Mouse (Mus musculus) lung, embryonic 14.5 days (tissue): ENCODE data around the gene Olfr615. TPM values are rescaled to one million over a fixed set of nuclear protein-coding genes. Genes with fewer than 3 reads are reported as not detected.

ENCODE experiments used
- ATAC-seq: fragments of 200-750 bp; cut with Nextera tagmentation; 2 replicates; pipeline ENCODE4 v1.8.0; 2017; ENCODE audit warnings: mild to moderate bottlenecking, moderate TSS enrichment, moderate library complexity; ENCODE audit not compliant: insufficient read depth
- DNase-seq: peaks from one replicate; pipeline ENCODE4 v3.0.0-alpha.2; 2015
- H3K27ac ChIP-seq: fragments of 300-500 bp; sonication (generic); 2 replicates; pipeline ENCODE4 v1.5.1; 2014; ENCODE audit warnings: low read depth, mild to moderate bottlenecking, moderate library complexity
- H3K27me3 ChIP-seq: fragments of 300-500 bp; sonication (generic); 2 replicates; pipeline ENCODE4 v1.6.1; 2014; ENCODE audit warnings: low read length, control low read depth; ENCODE audit not compliant: insufficient read depth
- H3K36me3 ChIP-seq: fragments of 300-500 bp; sonication (generic); 2 replicates; pipeline ENCODE4 v1.6.1; 2014; ENCODE audit warnings: control low read depth; ENCODE audit not compliant: insufficient read depth
- H3K4me1 ChIP-seq: fragments of 300-500 bp; sonication (generic); 2 replicates; pipeline ENCODE4 v1.6.1; 2014; ENCODE audit warnings: antibody characterized with exemption, control low read depth; ENCODE audit not compliant: insufficient read depth
- H3K4me2 ChIP-seq: fragments of 300-500 bp; sonication (generic); 2 replicates; pipeline ENCODE4 v1.6.1; 2014; ENCODE audit warnings: mild to moderate bottlenecking
- H3K4me3 ChIP-seq: fragments of 300-500 bp; sonication (generic); 2 replicates; pipeline ENCODE4 v1.5.1; 2014; ENCODE audit warnings: low read depth, low read length
- H3K9ac ChIP-seq: fragments of 300-500 bp; sonication (generic); 2 replicates; pipeline ENCODE4 v1.6.1; 2014
- H3K9me3 ChIP-seq: fragments of 300-500 bp; sonication (generic); 2 replicates; pipeline ENCODE4 v1.6.1; 2016; ENCODE audit warnings: low read depth, low read length, control low read depth
- CTCF ChIP-seq: IDR thresholded peaks from 2 replicates; pipeline ENCODE4 v1.5.1; 2016; ENCODE audit warnings: antibody characterized with exemption, low read depth
- WGBS: fragments of 180-500 bp; shearing (Covaris S2); extraction: QIAGEN DNeasy Blood & Tissue Kit; methylation state at CpG from one replicate; pipeline ENCODE4 v1.1.7; 2014; 5-methylcytosine and 5-hydroxymethylcytosine counted together
- microRNA-seq: library from miRNA; unstranded; fragments of <30 nt; microRNA quantifications from one replicate; pipeline ENCODE4, GENCODE M21; 2016; ENCODE audit warnings: borderline number of aligned reads
- polyA plus RNA-seq: library from polyadenylated mRNA; unstranded; fragments of >200 nt; fragmentation: Nextera tagmentation; extraction: Ambion mirVana; gene quantifications from 2 replicates; pipeline ENCODE4 v1.2.1, GENCODE M21; 2014

Olfr615 gene
- polyA plus RNA-seq, 1 experiment from 2014 or later, result not detected

DNA sequence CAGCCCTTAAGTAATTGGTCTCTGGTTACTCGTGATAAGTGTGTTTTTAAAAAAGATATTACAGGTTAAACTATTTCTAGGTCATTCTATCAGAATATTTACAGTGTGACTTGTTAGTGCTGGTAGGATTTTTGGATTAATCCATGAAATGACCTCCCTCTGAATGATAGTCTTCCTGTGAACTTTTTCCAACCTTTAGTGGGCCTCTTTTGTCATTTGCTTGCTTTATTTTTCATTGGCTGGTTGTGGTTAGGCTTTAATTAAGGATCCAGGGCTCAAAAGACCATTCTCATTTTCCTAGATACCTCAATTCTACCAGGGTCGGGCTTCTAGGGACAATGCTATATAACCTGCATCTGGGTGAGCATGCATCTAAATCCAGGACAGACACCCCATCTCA, 33.9 kb downstream of the Olfr615 start, which contains the start of gene Olfr618:
Gene Olfr618 (plus strand): TSS at position 301 of the 400 bp plus-strand sequence.
- TF ChIP-seq CTCF, result no peak
- DNase-seq, result no peak
- no peak within 1 kb of the TSS for H3K4me2 ChIP-seq
- no peak within 1 kb of the TSS for H3K9ac ChIP-seq
- ATAC-seq, result no peak
- H3K27me3 ChIP-seq, result no peaks in the 10 kb centered on the region
- H3K27ac ChIP-seq, result no peak within 1 kb of the TSS
- 52% methylated on average over 2 of the region's 2 CpGs for WGBS
- H3K9me3 ChIP-seq, result no peaks in the 10 kb centered on the region
- H3K4me1 ChIP-seq, result no peaks in the 10 kb centered on the region
- H3K36me3 ChIP-seq, result no peaks in the 10 kb centered on the region
- H3K4me3 ChIP-seq, result no peak within 1 kb of the TSS

DNA sequence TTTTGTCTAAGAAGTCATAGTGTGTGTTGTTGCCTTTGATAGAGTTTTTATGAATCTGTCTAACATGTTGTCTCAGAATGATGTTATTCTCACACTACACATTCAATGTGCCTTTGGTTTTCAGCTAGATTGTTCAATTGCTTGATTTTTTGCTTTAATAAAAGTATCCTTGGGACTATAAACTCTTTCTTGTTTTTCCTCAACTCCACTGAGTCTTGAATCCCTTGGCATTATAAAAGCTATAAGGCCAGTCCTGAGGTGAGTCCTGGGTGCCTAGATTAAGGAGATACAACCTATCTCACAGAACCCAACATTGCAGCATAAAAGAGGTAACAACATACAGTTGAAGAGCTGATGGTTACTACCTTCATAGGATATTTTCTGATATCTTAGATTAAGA, 44.4 kb downstream of the Olfr615 start, which contains the start of gene Olfr619:
Gene Olfr619 (plus strand): TSS at position 301 of the 400 bp plus-strand sequence.
- Histone ChIP-seq H3K4me1 (no peaks in the 10 kb centered on the region), H3K27ac (no peak within 1 kb of the TSS), H3K4me2 (no peak within 1 kb of the TSS), H3K36me3 (no peaks in the 10 kb centered on the region), H3K4me3 (no peak within 1 kb of the TSS), H3K27me3 (no peaks in the 10 kb centered on the region), H3K9ac (no peak within 1 kb of the TSS), H3K9me3 (no peaks in the 10 kb centered on the region)
- ATAC-seq (no peak), DNase-seq (no peak)
- TF ChIP-seq CTCF, result no peak

DNA sequence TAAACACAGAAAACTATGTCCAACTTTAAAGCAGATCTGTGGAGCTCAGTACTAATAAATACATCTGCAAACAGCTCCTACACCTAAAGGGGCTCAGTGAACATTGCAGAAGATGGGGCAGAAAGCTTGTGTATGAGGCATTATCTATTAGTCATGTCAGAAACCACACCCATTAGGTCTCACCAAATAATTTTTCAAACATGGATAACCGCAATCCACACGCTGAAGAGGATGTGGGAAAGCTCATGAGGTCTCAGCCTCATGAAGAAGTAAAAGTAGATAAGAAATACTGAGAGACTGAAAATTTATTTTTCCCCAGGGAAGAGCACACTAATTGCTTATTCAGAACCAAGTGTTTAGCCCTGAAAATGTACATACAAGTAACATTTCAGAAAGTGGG, 51.5 kb downstream of the Olfr615 start:
- WGBS, result 75% methylated on average over 2 of the region's 2 CpGs
- Histone ChIP-seq H3K9ac (no peak overlapping the region), H3K4me1 (no peaks in the 10 kb centered on the region)

DNA sequence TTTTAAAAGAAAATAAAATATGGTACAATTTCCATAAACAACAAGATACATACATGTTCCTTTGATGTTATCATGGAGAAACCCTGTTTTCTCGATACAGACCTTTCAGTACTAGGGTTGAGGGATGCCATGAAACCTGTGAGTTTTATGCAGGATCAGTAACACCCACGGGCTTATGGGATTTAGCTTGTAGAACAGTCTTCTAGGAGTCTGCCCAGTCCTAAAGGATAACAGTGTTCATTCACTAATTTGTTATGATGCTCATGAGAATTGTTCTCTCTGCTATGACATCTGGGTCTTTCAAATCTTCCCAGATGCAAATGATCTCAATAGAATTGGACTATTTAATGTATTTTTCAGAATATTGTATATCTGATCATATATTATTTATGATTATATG, 56.6 kb downstream of the Olfr615 start, which contains the start of gene Olfr620:
Gene Olfr620 (minus strand): TSS at position 101 of the 400 bp plus-strand sequence.
- no peak for DNase-seq
- Histone ChIP-seq H3K4me2 (no peak within 1 kb of the TSS), H3K36me3 (no peaks in the 10 kb centered on the region), H3K27ac (no peak within 1 kb of the TSS), H3K4me1 (no peaks in the 10 kb centered on the region), H3K4me3 (no peak within 1 kb of the TSS), H3K9me3 (no peaks in the 10 kb centered on the region), H3K27me3 (no peaks in the 10 kb centered on the region), H3K9ac (no peak within 1 kb of the TSS)
- no peak for TF ChIP-seq CTCF
- ATAC-seq, result no peak
- WGBS, result 73% methylated on average over 2 of the region's 2 CpGs

More for the DNA sequence above, 51.5 kb downstream of the Olfr615 start:
- no peak for DNase-seq
- TF ChIP-seq CTCF, result no peak
- H3K36me3 ChIP-seq, result no peaks in the 10 kb centered on the region
- no peaks in the 10 kb centered on the region for H3K9me3 ChIP-seq
- H3K27ac ChIP-seq, result no peak overlapping the region
- no peaks in the 10 kb centered on the region for H3K27me3 ChIP-seq
- no peak for ATAC-seq
- H3K4me2 ChIP-seq, result no peak overlapping the region
- H3K4me3 ChIP-seq, result no peak overlapping the region

Small RNAs within 50 kb of the gene (microRNA-seq; reads per million reads assigned to microRNA genes)
- not detected for gene Gm26506

Other genes with a start within 250 kb of the Olfr615 start
- gene Olfr597, start 239.8 kb upstream of the Olfr615 start, polyA plus RNA-seq, result not detected in 2 replicates
- not detected in 2 replicates for gene Olfr598, start 232.5 kb upstream of the Olfr615 start, polyA plus RNA-seq
- gene Olfr599, start 220.2 kb upstream of the Olfr615 start, polyA plus RNA-seq, result not detected in 2 replicates
- not detected in 2 replicates for gene Olfr600, start 206.4 kb upstream of the Olfr615 start, polyA plus RNA-seq
- gene Olfr601, start 193.4 kb upstream of the Olfr615 start, polyA plus RNA-seq, result not detected in 2 replicates
- not detected in 2 replicates for gene Olfr603, start 169.9 kb upstream of the Olfr615 start, polyA plus RNA-seq
- gene Usp17lc, start 141.0 kb upstream of the Olfr615 start, polyA plus RNA-seq, result not detected in 2 replicates
- gene Olfr605, start 110.6 kb upstream of the Olfr615 start, polyA plus RNA-seq, result not detected in 2 replicates
- not detected in 2 replicates for gene Olfr606, start 107.0 kb upstream of the Olfr615 start, polyA plus RNA-seq
- not detected in 2 replicates for gene Olfr607, start 91.9 kb upstream of the Olfr615 start, polyA plus RNA-seq
- not detected in 2 replicates for gene Olfr608, start 86.2 kb upstream of the Olfr615 start, polyA plus RNA-seq
- not detected in 2 replicates for gene Olfr609, start 58.0 kb upstream of the Olfr615 start, polyA plus RNA-seq
- not detected in 2 replicates for gene Olfr610, start 44.0 kb upstream of the Olfr615 start, polyA plus RNA-seq
- gene Olfr611, start 35.2 kb upstream of the Olfr615 start, polyA plus RNA-seq, result not detected in 2 replicates
- gene Olfr612, start 13.4 kb upstream of the Olfr615 start, polyA plus RNA-seq, result not detected in 2 replicates
- gene Olfr613, start 8.0 kb upstream of the Olfr615 start, polyA plus RNA-seq, result not detected in 2 replicates
- not detected in 2 replicates for gene Olfr616, start 13.1 kb downstream of the Olfr615 start, polyA plus RNA-seq
- gene Olfr617, start 17.0 kb downstream of the Olfr615 start, polyA plus RNA-seq, result not detected in 2 replicates
- not detected in 2 replicates for gene Olfr618, start 34.0 kb downstream of the Olfr615 start, polyA plus RNA-seq
- gene Olfr619, start 44.5 kb downstream of the Olfr615 start, polyA plus RNA-seq, result not detected in 2 replicates
- not detected in 2 replicates for gene Olfr620, start 56.5 kb downstream of the Olfr615 start, polyA plus RNA-seq
- not detected in 2 replicates for gene Olfr622, start 86.6 kb downstream of the Olfr615 start, polyA plus RNA-seq
- gene Olfr623, start 107.6 kb downstream of the Olfr615 start, polyA plus RNA-seq, result not detected in 2 replicates
- 0.03 TPM in 1 of 2 replicates, not detected in the other for gene Olfr624, start 115.1 kb downstream of the Olfr615 start, polyA plus RNA-seq
- gene Olfr625-ps1, start 126.6 kb downstream of the Olfr615 start, polyA plus RNA-seq, result not detected in 2 replicates
- not detected in 2 replicates for gene Olfr243, start 158.6 kb downstream of the Olfr615 start, polyA plus RNA-seq
- gene Olfr628, start 174.3 kb downstream of the Olfr615 start, polyA plus RNA-seq, result not detected in 2 replicates
- not detected in 2 replicates for gene Olfr629, start 188.9 kb downstream of the Olfr615 start, polyA plus RNA-seq
- gene Olfr630, start 201.3 kb downstream of the Olfr615 start, polyA plus RNA-seq, result not detected in 2 replicates
- gene Olfr69, start 215.5 kb downstream of the Olfr615 start, polyA plus RNA-seq, result not detected in 2 replicates
- gene Olfr68, start 223.6 kb downstream of the Olfr615 start, polyA plus RNA-seq, result not detected in 2 replicates
- not detected in 2 replicates for gene Olfr67, start 235.7 kb downstream of the Olfr615 start, polyA plus RNA-seq